Mouse (Mus musculus): ENCODE measurements around the gene Arl8a. TPM values are rescaled to one million over a fixed set of nuclear protein-coding genes. Genes with fewer than 3 reads are reported as not detected.

Arl8a gene
- total and polyA plus RNA-seq, 2 experiments = 3.2 to 15.2 TPM

- H3K9ac ChIP-seq (ENCODE audit: low read depth, low read length) = no peak overlapping the region
- no peak overlapping the region for H3K4me3 ChIP-seq (ENCODE audit: insufficient read depth, low read depth, low read length)
- WGBS = 79% methylated on average over 4 of the region's 4 CpGs
- no peak overlapping the region for H3K27ac ChIP-seq (replicated peaks; ENCODE audit: insufficient read depth, low read depth, low read length)
- no peaks in the 10 kb centered on the region for H3K79me2 ChIP-seq (ENCODE audit: control insufficient read depth, insufficient read depth, low read length)
- no peaks in the 10 kb centered on the region for H3K27me3 ChIP-seq (ENCODE audit: control insufficient read depth, insufficient read depth, low read length)
- H3K36me3 ChIP-seq (ENCODE audit: control insufficient read depth, insufficient read depth, low read length) = no peaks in the 10 kb centered on the region
- no peaks in the 10 kb centered on the region for H3K4me1 ChIP-seq (ENCODE audit: control insufficient read depth, insufficient read depth, low read length)
- DNase-seq (ENCODE audit: extremely low read depth, low read depth, low spot score) = no peak
- TF ChIP-seq CTCF (IDR thresholded peaks at IDR 0.05; ENCODE audit: low read depth, low read length) (no peak), POLR2A (IDR thresholded peaks at IDR 0.05; ENCODE audit: extremely low read depth, insufficient read depth, low read length) (no peak)
Measured at GRCm38 (mm10) chr1:135200400-135200799, 53.8 kb downstream of the Arl8a start.

GRCm38 (mm10) chr1:135204196-135205126 is 57.8 kb downstream of the Arl8a start:
- Histone ChIP-seq H3K9ac (ENCODE audit: low read depth, low read length) (no peak overlapping the region), H3K4me1 (ENCODE audit: control insufficient read depth, insufficient read depth, low read length) (no peaks in the 10 kb centered on the region), H3K79me2 (ENCODE audit: control insufficient read depth, insufficient read depth, low read length) (no peaks in the 10 kb centered on the region), H3K27me3 (ENCODE audit: control insufficient read depth, insufficient read depth, low read length) (no peaks in the 10 kb centered on the region), H3K36me3 (ENCODE audit: control insufficient read depth, insufficient read depth, low read length) (no peaks in the 10 kb centered on the region), H3K27ac (replicated peaks; ENCODE audit: insufficient read depth, low read depth, low read length) (no peak overlapping the region), H3K4me3 (ENCODE audit: insufficient read depth, low read depth, low read length) (no peak overlapping the region)
- TF ChIP-seq CTCF (IDR thresholded peaks at IDR 0.05; ENCODE audit: low read depth, low read length) (no peak), POLR2A (IDR thresholded peaks at IDR 0.05; ENCODE audit: extremely low read depth, insufficient read depth, low read length) (no peak)
- no peak for DNase-seq (ENCODE audit: extremely low read depth, low read depth, low spot score)
- 57% methylated on average over 12 of the region's 12 CpGs for WGBS

- Histone ChIP-seq H3K27ac (replicated peaks; ENCODE audit: insufficient read depth, low read depth, low read length) (no peak overlapping the region), H3K9ac (ENCODE audit: low read depth, low read length) (no peak overlapping the region)
Measured at GRCm38 (mm10) chr1:135205257-135205656, 58.6 kb downstream of the Arl8a start.

More at GRCm38 (mm10) chr1:135205257-135205656, 58.6 kb downstream of the Arl8a start:
- H3K79me2 ChIP-seq (ENCODE audit: control insufficient read depth, insufficient read depth, low read length) = no peaks in the 10 kb centered on the region
- TF ChIP-seq POLR2A (IDR thresholded peaks at IDR 0.05; ENCODE audit: extremely low read depth, insufficient read depth, low read length) (no peak), CTCF (IDR thresholded peaks at IDR 0.05; ENCODE audit: low read depth, low read length) (no peak)
- no peak for DNase-seq (ENCODE audit: extremely low read depth, low read depth, low spot score)
- H3K27me3 ChIP-seq (ENCODE audit: control insufficient read depth, insufficient read depth, low read length) = no peaks in the 10 kb centered on the region
- H3K4me1 ChIP-seq (ENCODE audit: control insufficient read depth, insufficient read depth, low read length) = peaks cover 3% of the 10 kb centered on the region; the same call in 1 of the 2 replicates
- WGBS = 84% methylated on average over 4 of the region's 4 CpGs
- H3K4me3 ChIP-seq (ENCODE audit: insufficient read depth, low read depth, low read length) = no peak overlapping the region
- H3K36me3 ChIP-seq (ENCODE audit: control insufficient read depth, insufficient read depth, low read length) = no peaks in the 10 kb centered on the region

Other genes starting within 250 kb of the Arl8a start
- 4.7 and 5.0 TPM in 2 replicates for gene Ppp1r12b, start 190.9 kb upstream of the Arl8a start, total RNA-seq (2014; rRNA removed)
- gene Ppp1r12b, start 190.9 kb upstream of the Arl8a start, polyA plus RNA-seq (2012; rRNA removed) = 1.4 and 2.2 TPM in 2 replicates
- gene Ube2t, start 184.3 kb upstream of the Arl8a start, total RNA-seq (2014; rRNA removed) = 1.1 and 1.8 TPM in 2 replicates
- gene Ube2t, start 184.3 kb upstream of the Arl8a start, polyA plus RNA-seq (2012; rRNA removed) = 0.19 and 0.43 TPM in 2 replicates
- gene Lgr6, start 41.5 kb upstream of the Arl8a start, total RNA-seq (2014; rRNA removed) = under 0.01 TPM in 2 replicates
- gene Lgr6, start 41.5 kb upstream of the Arl8a start, polyA plus RNA-seq (2012; rRNA removed) = 0.05 TPM in 1 of 2 replicates, not detected in the other
- gene Ptpn7, start 14.1 kb upstream of the Arl8a start, total RNA-seq (2014; rRNA removed) = 0.28 and 0.54 TPM in 2 replicates
- 0.44 and 1.4 TPM in 2 replicates for gene Ptpn7, start 14.1 kb upstream of the Arl8a start, polyA plus RNA-seq (2012; rRNA removed)
- gene Gpr37l1, start 20.9 kb downstream of the Arl8a start, total RNA-seq (2014; rRNA removed) = 0.07 TPM in 1 of 2 replicates, not detected in the other
- gene Gpr37l1, start 20.9 kb downstream of the Arl8a start, polyA plus RNA-seq (2012; rRNA removed) = 0.04 TPM in 1 of 2 replicates, not detected in the other
- 0.13 and 0.18 TPM in 2 replicates for gene Elf3, start 111.7 kb downstream of the Arl8a start, total RNA-seq (2014; rRNA removed)
- gene Elf3, start 111.7 kb downstream of the Arl8a start, polyA plus RNA-seq (2012; rRNA removed) = 0.41 and 0.64 TPM in 2 replicates
- 18.7 and 20.2 TPM in 2 replicates for gene Rnpep, start 137.3 kb downstream of the Arl8a start, total RNA-seq (2014; rRNA removed)
- gene Rnpep, start 137.3 kb downstream of the Arl8a start, polyA plus RNA-seq (2012; rRNA removed) = 16.0 and 22.0 TPM in 2 replicates
- 17.9 and 22.0 TPM in 2 replicates for gene Timm17a, start 167.0 kb downstream of the Arl8a start, total RNA-seq (2014; rRNA removed)
- gene Timm17a, start 167.0 kb downstream of the Arl8a start, polyA plus RNA-seq (2012; rRNA removed) = 27.9 and 34.3 TPM in 2 replicates
- gene Lmod1, start 178.0 kb downstream of the Arl8a start, total RNA-seq (2014; rRNA removed) = 0.09 and 0.13 TPM in 2 replicates
- gene Lmod1, start 178.0 kb downstream of the Arl8a start, polyA plus RNA-seq (2012; rRNA removed) = 0.16 and 0.17 TPM in 2 replicates
- 0.18 and 0.47 TPM in 2 replicates for gene Shisa4, start 228.4 kb downstream of the Arl8a start, total RNA-seq (2014; rRNA removed)
- gene Shisa4, start 228.4 kb downstream of the Arl8a start, polyA plus RNA-seq (2012; rRNA removed) = 0.14 and 0.33 TPM in 2 replicates